Mouse (Mus musculus) gastrocnemius, postnatal 25 days (tissue): ENCODE results near the gene Gm20422. TPM values are rescaled to one million over a fixed set of nuclear protein-coding genes. Genes with fewer than 3 reads are reported as not detected.

Source experiments
- DNase-seq: peaks from one replicate; pipeline ENCODE4 v3.0.0; 2022
- total RNA-seq, 2 experiments: library from RNA; stranded (reverse); gene quantifications; 1 replicate in 1 of 2; 2 replicates in 1 of 2; pipeline ENCODE4 v1.2.3; 2021

The Gm20422 gene
- total RNA-seq, 2 experiments from 2014 or later, result 2.1 to 2.8 TPM

DNA sequence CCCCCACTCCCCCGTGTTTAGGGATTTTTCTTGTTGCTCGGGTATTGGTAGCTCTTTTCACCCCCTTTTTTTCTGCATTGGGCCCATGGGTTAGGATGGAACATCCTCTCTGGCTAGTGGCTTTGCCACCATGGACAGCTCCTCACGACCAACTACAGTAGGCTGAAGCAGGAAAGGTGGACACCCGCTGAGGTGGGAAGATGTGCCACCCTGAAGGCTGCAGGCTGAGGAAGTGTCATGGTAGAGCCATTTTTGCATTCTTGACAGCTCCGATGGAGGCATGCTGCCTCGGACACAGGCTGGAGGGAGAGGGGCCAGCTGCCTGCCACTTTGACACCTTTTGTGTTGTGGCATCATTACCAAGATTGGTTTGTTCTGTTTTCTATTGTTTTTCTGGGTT, 72.9 kb downstream of the Gm20422 start:
- DNase-seq, result no peak

Other genes with a start within 250 kb of the Gm20422 start
- 1 to 10 TPM; 5.1 to 5.8 TPM for gene Zfp868, start 149.3 kb downstream of the Gm20422 start, total RNA-seq
- under 1 TPM; 0.59 to 0.74 TPM for gene Zfp964, start 120.4 kb downstream of the Gm20422 start, total RNA-seq
- gene Zfp869, start 64.2 kb downstream of the Gm20422 start, total RNA-seq, result 10 to 100 TPM; 10.4 to 10.8 TPM
- gene Zfp963, start 24.9 kb downstream of the Gm20422 start, total RNA-seq, result 1 to 10 TPM; 2.5 to 2.7 TPM
- gene Atp13a1, start 16.3 kb upstream of the Gm20422 start, total RNA-seq, result 10 to 100 TPM in 1 of 2 experiments, 1 to 10 TPM in 1; 9.4 to 11.3 TPM
- gene Zfp866, start 16.3 kb upstream of the Gm20422 start, total RNA-seq, result 10 to 100 TPM; 11.5 to 12.8 TPM
- gene Gmip, start 33.8 kb upstream of the Gm20422 start, total RNA-seq, result 1 to 10 TPM; 1.8 to 3.8 TPM
- gene Lpar2, start 47.5 kb upstream of the Gm20422 start, total RNA-seq, result under 1 TPM; 0.05 to 0.08 TPM
- not detected for gene Pbx4, start 57.6 kb upstream of the Gm20422 start, total RNA-seq
- 10 to 100 TPM in 1 of 2 experiments, 1 to 10 TPM in 1; 4.0 to 13.6 TPM for gene Cilp2, start 112.8 kb upstream of the Gm20422 start, total RNA-seq
- not detected for gene Tssk6, start 127.3 kb upstream of the Gm20422 start, total RNA-seq
- gene Ndufa13, start 127.7 kb upstream of the Gm20422 start, total RNA-seq, result 100 to 1,000 TPM; 338 to 343 TPM
- gene Yjefn3, start 127.8 kb upstream of the Gm20422 start, total RNA-seq, result 1 to 10 TPM; 5.6 to 6.9 TPM
- gene Gatad2a, start 221.5 kb upstream of the Gm20422 start, total RNA-seq, result 10 to 100 TPM; 25.4 to 26.2 TPM